Mouse (Mus musculus): ENCODE results near the gene Hist1h2be. TPM values are rescaled to one million over a fixed set of nuclear protein-coding genes. Genes with fewer than 3 reads are reported as not detected.
"Not testable (repeated sequence)": the region's sequence is repeated elsewhere in the genome, so short reads cannot be mapped to it uniquely, and the experiment has no call there.

The Hist1h2be gene
- polyA plus RNA-seq, 1 experiment from 2014 or later = 1.5 TPM

- not testable (repeated sequence) for H3K27me3 ChIP-seq (replicated peaks; ENCODE audit: control insufficient read depth, insufficient read depth, low read length); ATAC-seq (ENCODE audit: low read depth); H3K4me3 ChIP-seq (ENCODE audit: low read depth, low read length); DNase-seq (ENCODE audit: low spot score); H3K9ac ChIP-seq (ENCODE audit: low read depth, low read length); H3K9me3 ChIP-seq (ENCODE audit: control insufficient read depth, low read length); H3K4me2 ChIP-seq (ENCODE audit: low read depth, low read length); H3K27ac ChIP-seq (replicated peaks; ENCODE audit: low read depth, low read length); H3K36me3 ChIP-seq (ENCODE audit: control insufficient read depth, insufficient read depth, low read length)
- 0 out of 2 replicates have a peak, but pooled peaks cover 19% of the 10 kb centered on the region for H3K4me1 ChIP-seq (ENCODE audit: control insufficient read depth, insufficient read depth, low read length)
- 81% methylated on average over 1 of the region's 1 CpGs for WGBS
Measured at GRCm38 (mm10) chr13:23539821-23540220, 81.1 kb downstream of the Hist1h2be start.

- no peak overlapping the region for H3K27ac ChIP-seq (replicated peaks; ENCODE audit: low read depth, low read length)
- DNase-seq (ENCODE audit: low spot score) (no peak), ATAC-seq (ENCODE audit: low read depth) (no peak)
- H3K4me1 ChIP-seq (ENCODE audit: control insufficient read depth, insufficient read depth, low read length) = 0 out of 2 replicates have a peak, but pooled peaks cover 19% of the 10 kb centered on the region
- H3K4me3 ChIP-seq (ENCODE audit: low read depth, low read length) = no peak overlapping the region
- H3K9me3 ChIP-seq (ENCODE audit: control insufficient read depth, low read length) = no peaks in the 10 kb centered on the region
- no peak overlapping the region for H3K9ac ChIP-seq (ENCODE audit: low read depth, low read length)
- H3K4me2 ChIP-seq (ENCODE audit: low read depth, low read length) = no peak overlapping the region
- WGBS = 52% methylated on average over 5 of the region's 5 CpGs
- no peaks in the 10 kb centered on the region for H3K36me3 ChIP-seq (ENCODE audit: control insufficient read depth, insufficient read depth, low read length)
- H3K27me3 ChIP-seq (replicated peaks; ENCODE audit: control insufficient read depth, insufficient read depth, low read length) = no peaks in the 10 kb centered on the region
Measured at GRCm38 (mm10) chr13:23538249-23538648, 82.7 kb downstream of the Hist1h2be start.

- peak overlapping the region; percentile 56; the same call in 1 of the 2 replicates for H3K4me3 ChIP-seq (ENCODE audit: low read depth, low read length)
- peaks cover 26% of the 10 kb centered on the region for H3K4me1 ChIP-seq (ENCODE audit: control insufficient read depth, insufficient read depth, low read length)
- ATAC-seq (ENCODE audit: low read depth) (no peak), DNase-seq (ENCODE audit: low spot score) (no peak)
- H3K27me3 ChIP-seq (replicated peaks; ENCODE audit: control insufficient read depth, insufficient read depth, low read length) = no peaks in the 10 kb centered on the region
- no peaks in the 10 kb centered on the region for H3K36me3 ChIP-seq (ENCODE audit: control insufficient read depth, insufficient read depth, low read length)
- H3K4me2 ChIP-seq (ENCODE audit: low read depth, low read length) = peak overlapping the region; percentile 78
- no peaks in the 10 kb centered on the region for H3K9me3 ChIP-seq (ENCODE audit: control insufficient read depth, low read length)
- 73% methylated on average over 3 of the region's 3 CpGs for WGBS
- H3K27ac ChIP-seq (replicated peaks; ENCODE audit: low read depth, low read length) = peak overlapping the region; percentile 90
- peak overlapping the region; percentile 31; the same call in 1 of the 2 replicates for H3K9ac ChIP-seq (ENCODE audit: low read depth, low read length)
Measured at GRCm38 (mm10) chr13:23537006-23537710, 83.8 kb downstream of the Hist1h2be start.

GRCm38 (mm10) chr13:23536076-23536822 lies 84.7 kb downstream of the Hist1h2be start:
- WGBS = 18% methylated on average over 7 of the region's 7 CpGs
- Histone ChIP-seq H3K9me3 (ENCODE audit: control insufficient read depth, low read length) (no peaks in the 10 kb centered on the region), H3K27ac (replicated peaks; ENCODE audit: low read depth, low read length) (peak overlapping the region; percentile 90), H3K9ac (ENCODE audit: low read depth, low read length) (peak overlapping the region; percentile 70), H3K4me1 (ENCODE audit: control insufficient read depth, insufficient read depth, low read length) (peaks cover 29% of the 10 kb centered on the region), H3K4me3 (ENCODE audit: low read depth, low read length) (peak overlapping the region; percentile 56), H3K36me3 (ENCODE audit: control insufficient read depth, insufficient read depth, low read length) (no peaks in the 10 kb centered on the region), H3K4me2 (ENCODE audit: low read depth, low read length) (peak overlapping the region; percentile 78), H3K27me3 (replicated peaks; ENCODE audit: control insufficient read depth, insufficient read depth, low read length) (no peaks in the 10 kb centered on the region)
- no peak for ATAC-seq (ENCODE audit: low read depth)
- DNase-seq (ENCODE audit: low spot score) = peak; percentile 33

GRCm38 (mm10) chr13:23535137-23536075 lies 85.5 kb downstream of the Hist1h2be start, which contains the start of gene Hist1h3g:
Hist1h3g (plus strand) TSS chr13:23535422.
- DNase-seq (ENCODE audit: low spot score) (peak; percentile 99), ATAC-seq (ENCODE audit: low read depth) (peak; percentile 91)
- peaks cover 29% of the 10 kb centered on the region for H3K4me1 ChIP-seq (ENCODE audit: control insufficient read depth, insufficient read depth, low read length)
- 1% methylated on average over 31 of the region's 62 CpGs for WGBS
- H3K36me3 ChIP-seq (ENCODE audit: control insufficient read depth, insufficient read depth, low read length); H3K27me3 ChIP-seq (replicated peaks; ENCODE audit: control insufficient read depth, insufficient read depth, low read length); H3K9me3 ChIP-seq (ENCODE audit: control insufficient read depth, low read length): not testable (repeated sequence)
- H3K27ac ChIP-seq (replicated peaks; ENCODE audit: low read depth, low read length) = peak within 1 kb of the TSS; percentile 90
- peak within 1 kb of the TSS; percentile 78 for H3K4me2 ChIP-seq (ENCODE audit: low read depth, low read length)
- H3K9ac ChIP-seq (ENCODE audit: low read depth, low read length) = peak within 1 kb of the TSS; percentile 79
- H3K4me3 ChIP-seq (ENCODE audit: low read depth, low read length) = peak within 1 kb of the TSS; percentile 56

GRCm38 (mm10) chr13:23534368-23535131 lies 86.4 kb downstream of the Hist1h2be start:
- WGBS = 2% methylated on average over 15 of the region's 15 CpGs
- Histone ChIP-seq H3K4me3 (ENCODE audit: low read depth, low read length) (peak overlapping the region; percentile 56), H3K9ac (ENCODE audit: low read depth, low read length) (peak overlapping the region; percentile 79), H3K27me3 (replicated peaks; ENCODE audit: control insufficient read depth, insufficient read depth, low read length) (no peaks in the 10 kb centered on the region), H3K9me3 (ENCODE audit: control insufficient read depth, low read length) (no peaks in the 10 kb centered on the region), H3K27ac (replicated peaks; ENCODE audit: low read depth, low read length) (peak overlapping the region; percentile 90), H3K4me1 (ENCODE audit: control insufficient read depth, insufficient read depth, low read length) (peaks cover 29% of the 10 kb centered on the region), H3K4me2 (ENCODE audit: low read depth, low read length) (peak overlapping the region; percentile 78), H3K36me3 (ENCODE audit: control insufficient read depth, insufficient read depth, low read length) (no peaks in the 10 kb centered on the region)
- DNase-seq (ENCODE audit: low spot score) (no peak), ATAC-seq (ENCODE audit: low read depth) (no peak)

All from embryonic facial prominence, embryonic 14.5 days (tissue).